Mouse (Mus musculus) thymus, postnatal 10 days (tissue): ENCODE measurements at regions not wholly inside any gene's neighbourhood (a gene's known extent, or its start where the extent isn't known, plus 50 kb on each side); places are given as distances from the start of the nearest gene placed in this dataset.
A peak's percentile ranks its signal among the peaks of the same experiment; 100 is the strongest.

Experiments
- DNase-seq, 2 experiments: peaks; one replicate each; pipeline ENCODE4 v3.0.0; 2021; ENCODE audit warnings: low spot score in 2 of 2

DNA sequence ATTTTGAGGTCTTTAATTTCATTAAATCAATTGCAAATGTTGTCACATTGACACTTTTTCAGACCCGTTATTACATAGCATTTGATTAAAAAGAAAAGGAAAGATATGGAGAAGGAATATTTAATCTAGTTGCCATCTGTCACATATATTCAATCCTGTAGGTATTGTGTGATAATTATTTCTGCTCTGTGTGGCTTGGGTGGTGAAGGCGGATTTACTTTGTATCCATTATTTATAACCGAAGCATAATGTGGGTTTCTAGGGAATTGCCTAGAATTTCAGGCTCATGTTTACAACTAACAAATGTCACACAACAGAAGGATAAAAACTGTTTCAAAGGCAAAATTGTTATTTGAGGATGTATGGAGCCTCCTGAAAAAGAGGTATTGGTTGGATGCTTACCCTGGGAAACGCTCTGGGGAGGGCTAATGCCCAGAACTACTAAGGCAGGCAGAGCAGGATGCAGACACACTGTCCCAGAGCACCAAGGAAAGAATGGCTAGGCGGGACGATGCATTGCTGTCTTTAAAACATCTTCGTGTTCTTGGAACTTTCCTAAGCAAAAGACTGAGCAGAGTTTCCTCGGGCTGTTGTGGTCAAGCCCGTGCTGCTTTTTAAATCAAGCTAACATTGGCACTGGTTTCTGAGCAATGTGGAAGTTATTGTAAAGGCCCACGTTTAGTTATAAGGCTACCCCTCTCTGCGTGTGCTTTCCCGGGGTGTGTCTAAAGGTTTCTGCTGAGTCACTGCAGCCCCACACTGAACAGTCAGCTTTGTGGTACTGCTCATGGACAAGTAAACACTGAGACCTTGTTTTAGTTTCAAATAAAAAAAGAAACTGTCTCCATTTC, 105.8 kb upstream of the Sgk1 start:
- DNase-seq = no peak

GRCm38 (mm10) chr10:21776762-21777080, 105.3 kb upstream of the Sgk1 start:
- DNase-seq = no peak

DNA sequence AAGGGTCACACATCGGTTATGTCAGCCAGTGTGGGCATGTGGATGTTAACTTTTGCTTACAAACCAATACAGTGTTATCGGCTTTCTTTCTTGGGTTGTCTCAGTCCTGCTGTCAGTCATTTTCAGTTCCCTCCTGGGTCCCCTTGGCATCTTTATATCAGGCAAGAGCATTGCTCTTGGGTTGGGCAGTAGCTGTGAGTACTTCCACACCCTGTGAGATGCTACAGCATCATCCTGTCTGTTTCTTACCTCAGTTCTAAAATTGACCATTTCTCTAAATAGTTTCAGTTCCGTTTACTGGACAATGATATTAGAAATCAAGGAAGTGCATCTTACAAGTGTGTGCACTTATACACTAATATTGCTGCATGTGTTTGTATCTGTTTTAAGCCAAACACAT, 104.9 kb upstream of the Sgk1 start:
- no peak for DNase-seq

DNA sequence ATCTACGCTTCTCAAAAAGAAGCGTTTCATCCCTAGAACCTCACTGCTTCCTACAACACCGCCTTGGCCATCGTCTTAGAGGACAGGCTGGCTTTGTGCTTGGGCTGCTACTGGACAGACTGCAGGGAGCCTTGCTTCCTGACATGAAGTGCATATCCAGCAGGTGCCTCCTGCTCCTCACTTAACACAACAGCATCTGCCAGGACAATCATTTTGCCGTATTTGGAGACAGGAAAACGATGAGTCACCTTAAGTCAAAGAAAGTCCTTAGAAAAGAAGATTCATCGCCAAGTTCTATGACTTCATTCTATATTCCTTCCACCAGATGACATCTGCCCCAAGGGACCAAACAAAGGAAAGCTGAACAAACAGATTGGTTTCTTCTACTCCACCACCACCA, 98.5 kb upstream of the Sgk1 start:
- DNase-seq = no peak

- no peak for DNase-seq
Measured at GRCm38 (mm10) chr10:21785110-21785509, 96.9 kb upstream of the Sgk1 start.

- no peak for DNase-seq
Measured at GRCm38 (mm10) chr10:21785785-21786184, 96.2 kb upstream of the Sgk1 start.

DNA sequence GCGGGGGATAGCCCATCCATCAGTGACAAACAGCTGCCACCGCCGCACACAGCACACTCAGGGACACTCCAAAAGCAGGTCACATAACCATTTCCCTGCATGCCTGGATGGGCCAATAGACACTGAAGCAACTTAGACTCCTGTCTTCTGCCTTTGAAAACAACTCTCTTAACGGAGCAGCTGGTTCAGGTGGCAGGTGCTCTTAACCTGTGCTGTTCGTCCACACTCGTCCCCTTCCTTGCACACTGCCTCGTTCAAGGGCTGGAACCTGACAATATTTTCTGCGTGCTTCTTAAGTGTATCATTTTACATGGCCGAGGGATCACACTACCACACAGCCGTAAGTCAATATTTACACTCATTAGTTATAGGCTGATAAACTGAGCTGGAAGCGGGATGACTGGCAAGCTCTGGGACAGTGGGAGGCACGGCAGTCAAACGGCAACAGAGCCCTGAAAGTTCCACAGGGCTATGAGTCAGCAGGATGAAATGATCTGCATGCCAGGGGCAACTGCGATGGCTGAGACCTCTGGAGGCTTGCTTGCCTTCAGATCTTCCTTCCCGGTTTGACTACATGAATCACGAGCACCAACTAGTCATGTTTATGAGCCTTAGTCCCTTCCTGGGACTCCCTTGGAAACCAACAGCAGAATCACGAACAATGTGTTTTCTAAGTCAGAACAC, 92.0 kb upstream of the Sgk1 start:
- DNase-seq = no peak

DNA sequence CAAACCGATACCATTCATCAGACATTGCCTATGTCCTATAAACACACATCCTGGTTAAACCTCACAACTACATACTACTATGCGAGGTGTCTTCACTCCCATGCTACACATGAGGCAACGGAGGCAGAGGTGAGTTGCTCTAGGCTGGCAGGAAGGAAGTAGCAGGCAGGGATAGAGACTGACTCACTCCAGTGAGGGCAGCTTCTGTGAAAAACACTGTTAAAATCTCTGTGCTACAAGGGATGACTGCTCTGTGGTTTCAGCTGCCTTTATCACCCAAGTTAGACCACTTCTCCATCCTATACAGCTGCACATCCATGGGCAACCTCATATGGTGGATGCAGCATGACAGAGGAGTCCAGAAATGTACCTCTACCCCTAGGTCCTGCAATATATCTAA, 91.0 kb upstream of the Sgk1 start:
- no peak for DNase-seq

DNA sequence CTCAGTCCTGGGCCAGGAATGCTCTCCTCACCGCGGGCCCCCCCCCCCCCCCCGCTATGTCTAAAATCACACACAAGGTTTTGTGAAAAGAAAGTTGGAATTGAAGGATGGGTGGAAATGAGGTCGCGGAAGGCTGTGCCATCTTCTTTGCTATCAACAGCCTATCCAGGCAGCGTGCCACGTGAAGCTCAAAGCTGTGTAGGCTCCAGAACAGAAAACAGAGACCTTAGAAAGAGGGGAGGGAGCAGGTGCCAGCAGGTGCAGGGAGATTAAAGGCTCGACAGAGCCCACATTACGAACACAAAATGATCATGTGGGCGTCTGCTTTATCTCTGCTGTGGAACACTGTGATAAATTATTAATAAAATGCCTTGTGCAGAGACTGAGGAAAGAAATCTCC, 89.6 kb upstream of the Sgk1 start:
- DNase-seq = peak; percentile 43 to 46

DNA sequence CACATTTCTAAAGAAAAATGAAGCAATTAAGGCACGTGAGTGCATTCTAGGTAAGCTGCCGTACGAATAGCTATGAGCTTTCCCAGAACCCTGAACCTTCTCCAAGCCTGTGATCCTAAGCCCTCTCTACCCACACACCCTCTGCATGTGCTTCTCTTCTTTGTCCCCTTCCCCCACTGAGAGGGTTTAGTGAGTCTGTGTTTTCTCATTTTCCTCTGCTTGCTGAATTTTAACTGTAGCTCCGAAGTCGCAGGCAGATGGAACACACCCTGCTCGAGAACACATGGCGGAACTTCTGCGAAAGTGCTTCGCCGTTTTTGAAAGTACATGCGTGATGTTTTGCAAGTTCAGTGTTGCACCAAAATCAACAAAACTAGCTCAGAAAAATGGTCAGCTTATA, 88.3 kb upstream of the Sgk1 start:
- no peak for DNase-seq

DNA sequence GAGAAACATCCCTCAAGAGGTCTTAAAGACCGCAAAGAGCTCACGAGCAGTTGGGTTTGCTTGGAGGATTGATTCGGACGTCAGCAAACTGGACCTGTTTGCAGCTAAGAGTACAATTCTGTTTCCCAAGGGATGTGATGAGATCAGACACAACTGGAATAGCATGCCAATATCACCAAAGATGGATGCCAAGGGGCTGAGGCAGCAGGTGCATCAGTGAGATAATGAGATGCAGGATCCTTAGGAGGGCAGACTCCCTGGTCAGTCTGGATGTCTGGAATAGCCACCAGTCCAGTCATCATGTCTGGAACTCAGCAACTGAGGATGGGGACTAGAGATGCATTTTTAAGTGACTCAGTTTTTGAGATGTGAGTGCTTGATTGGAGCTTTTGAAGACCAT, 85.6 kb upstream of the Sgk1 start:
- no peak for DNase-seq

DNA sequence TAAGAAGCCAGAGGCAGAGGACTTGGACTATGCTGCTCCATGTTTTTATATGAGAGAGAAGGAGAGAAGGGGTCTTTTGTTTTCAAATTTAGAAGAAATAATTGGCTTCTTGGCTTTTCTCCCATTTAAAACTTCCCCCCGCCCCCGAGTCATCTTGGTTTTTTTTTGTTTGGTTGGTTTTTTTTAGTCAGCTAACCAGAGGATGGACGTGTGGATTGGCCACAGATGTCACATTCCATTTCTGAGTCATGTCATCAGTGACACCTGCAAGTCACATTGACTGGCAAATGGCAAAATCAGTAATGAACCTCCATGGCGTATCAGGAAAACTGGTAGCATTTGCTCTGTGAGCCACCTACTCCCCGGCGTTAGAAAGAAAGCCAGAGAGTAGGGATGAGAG, 83.9 kb upstream of the Sgk1 start:
- no peak for DNase-seq

DNA sequence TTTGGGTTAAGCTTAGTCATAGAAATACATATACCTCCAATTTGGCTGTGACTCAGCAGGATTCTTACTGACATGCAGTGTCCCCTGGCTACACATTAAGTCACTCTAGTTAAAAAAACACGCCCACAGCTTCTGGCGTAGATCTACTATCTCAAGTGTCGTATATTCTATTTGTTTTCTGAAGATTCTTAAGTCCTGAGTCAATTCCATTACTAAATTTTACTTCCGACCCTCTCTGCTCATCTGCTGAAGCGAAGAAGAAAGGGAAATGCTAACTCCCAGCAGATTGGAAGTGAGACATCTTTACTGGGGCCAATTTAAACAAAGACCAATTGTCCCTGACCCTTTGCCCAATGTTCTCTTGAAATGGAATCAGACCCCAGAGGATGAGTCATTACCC, 80.4 kb upstream of the Sgk1 start:
- no peak for DNase-seq

- DNase-seq = no peak
Measured at GRCm38 (mm10) chr10:21803184-21803583, 78.8 kb upstream of the Sgk1 start.

DNA sequence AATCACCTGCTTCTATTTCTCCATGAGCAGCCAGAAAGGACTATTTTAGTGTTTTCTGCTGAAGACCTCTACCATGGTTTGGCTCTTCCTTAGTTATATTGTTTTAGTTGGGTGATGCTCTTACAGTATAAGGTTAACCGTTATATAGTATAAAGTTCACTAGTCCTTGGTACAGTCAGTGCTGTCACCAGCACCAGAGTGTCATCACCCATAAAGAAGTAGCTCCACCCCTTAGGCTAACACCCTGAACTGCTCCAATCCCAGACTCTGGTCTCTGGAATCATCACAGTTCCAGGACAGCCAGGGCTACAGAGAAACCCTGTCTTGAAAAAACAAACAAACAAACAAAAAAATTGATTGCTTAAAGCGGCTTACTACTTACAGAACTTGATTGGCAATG, 77.2 kb upstream of the Sgk1 start:
- DNase-seq = no peak

- DNase-seq = peak; percentile 19 to 24
Measured at GRCm38 (mm10) chr10:21805606-21806005, 76.4 kb upstream of the Sgk1 start.

DNA sequence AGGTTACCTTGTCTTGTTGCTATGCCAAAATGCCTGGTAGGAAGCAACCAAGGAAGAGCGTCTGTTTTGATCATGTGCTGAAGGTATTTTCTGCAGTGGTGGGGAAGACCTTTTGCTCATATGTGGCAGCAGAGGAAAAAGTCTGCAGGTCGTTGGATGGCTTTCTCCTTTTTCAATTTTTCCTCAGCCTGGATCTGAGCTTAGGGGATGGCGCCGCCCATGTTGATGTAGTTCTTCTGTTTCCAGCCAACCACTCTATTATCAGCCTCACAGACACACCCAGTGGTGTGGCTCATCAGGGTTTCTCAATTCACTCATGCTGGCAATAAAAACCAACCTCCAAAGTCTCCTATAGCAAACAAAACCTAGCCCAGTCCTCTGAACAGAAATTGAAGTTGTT, 75.3 kb upstream of the Sgk1 start:
- DNase-seq = no peak

- DNase-seq = peak in 1 of 2 experiments; percentile 20
Measured at GRCm38 (mm10) chr10:21819686-21820085, 62.3 kb upstream of the Sgk1 start.

DNA sequence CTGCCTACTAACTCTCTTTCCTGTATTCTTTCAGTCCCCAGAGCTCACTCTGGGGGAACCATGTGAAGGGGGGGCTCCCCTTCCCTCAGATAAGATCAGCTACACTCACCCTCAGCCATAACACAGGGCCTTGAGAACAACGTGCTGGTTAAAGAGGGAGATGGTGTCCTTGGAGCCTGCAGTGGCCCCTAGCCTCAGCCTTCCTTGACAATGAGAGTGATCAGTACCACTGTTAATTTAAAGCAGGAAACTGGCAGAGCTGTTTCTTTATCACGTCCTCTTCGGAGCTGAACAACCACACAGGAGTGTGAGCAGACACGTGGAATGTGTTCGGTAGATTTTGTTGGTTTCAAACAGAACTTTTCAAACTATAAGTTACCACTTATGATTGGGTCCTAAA, 60.6 kb upstream of the Sgk1 start:
- DNase-seq = no peak

- DNase-seq = no peak
Measured at GRCm38 (mm10) chr10:21824418-21825025, 57.5 kb upstream of the Sgk1 start.

GRCm38 (mm10) chr10:21826793-21827504, 55.0 kb upstream of the Sgk1 start:
- DNase-seq = peak in 1 of 2 experiments; percentile 10

DNA sequence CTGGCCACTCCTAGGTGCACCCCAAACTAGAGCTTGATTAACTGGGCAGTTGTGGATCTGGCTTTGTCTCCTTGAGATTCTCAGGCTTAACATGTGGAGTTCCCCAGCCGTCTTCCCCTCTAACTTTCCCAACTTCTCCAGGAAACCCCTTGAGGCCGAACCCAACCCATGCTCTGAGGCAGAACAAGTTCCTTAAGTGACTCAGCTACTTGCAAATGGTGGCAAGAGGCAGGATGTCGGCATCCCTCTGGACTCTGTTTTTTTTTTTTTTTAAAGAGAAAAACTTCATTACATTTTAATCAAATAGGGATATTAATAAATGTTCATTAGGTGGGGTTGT, 54.5 kb upstream of the Sgk1 start:
- DNase-seq = no peak
